Mouse (Mus musculus) spleen, adult 2 months (tissue): ENCODE data around the gene Arv1. TPM values are rescaled to one million over a fixed set of nuclear protein-coding genes. Genes with fewer than 3 reads are reported as not detected.

Experiments used
- DNase-seq, 2 experiments: peaks; one replicate each; pipeline versions ENCODE4 v3.0.0 to v3.0.0-alpha.2; 2012 to 2021; ENCODE audit warnings: low spot score in 2 of 2, low read depth in 1 of 2
- H3K27ac ChIP-seq: fragments of 200-500 bp; 2 replicates; pipeline ENCODE4 v1.5.1; 2012; ENCODE audit warnings: low read length, inconsistent platforms; ENCODE audit not compliant: insufficient read depth
- H3K27me3 ChIP-seq: fragments of 200-500 bp; 2 replicates; pipeline ENCODE4 v1.6.1; 2012; ENCODE audit warnings: mild to moderate bottlenecking, moderate library complexity, low read length, inconsistent platforms; ENCODE audit not compliant: control insufficient read depth, insufficient read depth
- H3K36me3 ChIP-seq: fragments of 200-500 bp; 2 replicates; pipeline ENCODE4 v1.6.1; 2012; ENCODE audit warnings: mild to moderate bottlenecking, low read length, inconsistent platforms; ENCODE audit not compliant: control insufficient read depth, insufficient read depth
- H3K4me1 ChIP-seq: fragments of 200-500 bp; 2 replicates; pipeline ENCODE4 v1.6.1; 2011; ENCODE audit warnings: inconsistent platforms; ENCODE audit not compliant: control insufficient read depth, insufficient read depth, insufficient read length
- H3K4me3 ChIP-seq: fragments of 200-500 bp; 2 replicates; pipeline ENCODE4 v1.5.1; 2011; ENCODE audit warnings: mild to moderate bottlenecking, inconsistent platforms; ENCODE audit not compliant: insufficient read depth, insufficient read length; ENCODE audit errors: extremely low read depth
- CTCF ChIP-seq: fragments of 200-500 bp; IDR thresholded peaks from 2 replicates; pipeline ENCODE4 v1.5.1; 2011; ENCODE audit warnings: mild to moderate bottlenecking, inconsistent platforms; ENCODE audit not compliant: insufficient read depth, insufficient read length, insufficient replicate concordance; ENCODE audit errors: extremely low read depth
- POLR2A ChIP-seq: fragments of 200-500 bp; IDR thresholded peaks from 2 replicates; pipeline ENCODE4 v1.6.1; 2011; ENCODE audit warnings: low read depth, low read length, inconsistent platforms
- WGBS: fragments of 180-500 bp; shearing (Covaris S2); methylation state at CpG from one replicate; pipeline ENCODE4 v1.1.7; 2018; 5-methylcytosine and 5-hydroxymethylcytosine counted together
- polyA plus RNA-seq: library from polyadenylated mRNA; depleted of rRNA; stranded (reverse); fragments of >200 nt; gene quantifications from 2 replicates; pipeline ENCODE4 v1.2.3, GENCODE M21; 2012; rRNA removed

The Arv1 gene
- polyA plus RNA-seq, 1 experiment: 18.0 TPM

GRCm38 (mm10) chr8:124783228-124783627, 61.3 kb downstream of the Arv1 start:
- TF ChIP-seq POLR2A (no peak), CTCF (no peak)
- H3K36me3 ChIP-seq: no peaks in the 10 kb centered on the region
- no peak overlapping the region for H3K27ac ChIP-seq
- no peaks in the 10 kb centered on the region for H3K4me1 ChIP-seq
- H3K4me3 ChIP-seq: no peak overlapping the region
- 91% methylated on average over 15 of the region's 15 CpGs for WGBS
- no peaks in the 10 kb centered on the region; the same call in 1 of the 2 replicates for H3K27me3 ChIP-seq
- no peak for DNase-seq

Other genes with a start within 250 kb of the Arv1 start
- 15.1 and 16.0 TPM in 2 replicates for gene Cog2, start 201.4 kb upstream of the Arv1 start, polyA plus RNA-seq
- 0.27 and 0.89 TPM in 2 replicates for gene Agt, start 152.4 kb upstream of the Arv1 start, polyA plus RNA-seq
- 0.07 and 0.18 TPM in 2 replicates for gene Capn9, start 146.0 kb upstream of the Arv1 start, polyA plus RNA-seq
- 31.6 and 40.7 TPM in 2 replicates for gene 2310022B05Rik, start 58.8 kb upstream of the Arv1 start, polyA plus RNA-seq
- 18.5 and 21.1 TPM in 2 replicates for gene Ttc13, start 156 bp upstream of the Arv1 start, polyA plus RNA-seq
- 1.2 and 1.5 TPM in 2 replicates for gene Fam89a, start 29.7 kb downstream of the Arv1 start, polyA plus RNA-seq
- 0.02 TPM in 1 of 2 replicates, not detected in the other for gene Trim67, start 71.0 kb downstream of the Arv1 start, polyA plus RNA-seq
- 36.0 and 42.5 TPM in 2 replicates for gene Gnpat, start 140.9 kb downstream of the Arv1 start, polyA plus RNA-seq
- gene 2810004N23Rik, start 141.0 kb downstream of the Arv1 start, polyA plus RNA-seq: 8.0 and 8.2 TPM in 2 replicates
- gene Exoc8, start 175.6 kb downstream of the Arv1 start, polyA plus RNA-seq: 6.5 and 10.5 TPM in 2 replicates
- gene Sprtn, start 175.7 kb downstream of the Arv1 start, polyA plus RNA-seq: 11.2 and 14.5 TPM in 2 replicates
- 12.1 and 15.2 TPM in 2 replicates for gene Egln1, start 227.2 kb downstream of the Arv1 start, polyA plus RNA-seq